8 mouse cellular contexts compared by ENCODE assay signal in genomic region chr11:54860256-54861038, GRCm38 (mm10). TPM values are rescaled to one million over a fixed set of nuclear protein-coding genes. Genes with fewer than 3 reads are reported as not detected.
DNase-seq lines count a peak whose midpoint lies in the region; ATAC-seq lines count a peak whose summit lies in the region.

Gene Lyrm7 (minus strand): TSS chr11:54860916.

- DNase-seq in WW6 (ENCODE audit: low read depth, low spot score): peak; percentile 99
- peak; percentile 92 to 96 for DNase-seq in cerebellum, postnatal 4 days (ENCODE audit: low spot score in 2 of 2)
- DNase-seq in gastrocnemius, adult 18-20 months (ENCODE audit: low spot score): peak; percentile 98
- peak; percentile 96 to 98 for DNase-seq in left cerebral cortex, adult 18-20 months (ENCODE audit: low spot score in 2 of 2)
- DNase-seq in right cerebral cortex, adult 18-20 months: peak; percentile 98
- DNase-seq in urinary bladder, postnatal 10 days (ENCODE audit: low spot score): peak; percentile 88

- peaks cover 7% of the 10 kb centered on the region for H3K4me1 ChIP-seq in hindbrain, embryonic 16.5 days (ENCODE audit: control insufficient read depth, insufficient read depth, low read depth, low read length)

- peak; percentile 98 for ATAC-seq in hindbrain, embryonic 16.5 days

- no peaks in the 10 kb centered on the region for H3K79me2 ChIP-seq in macrophage (ENCODE audit: inconsistent target)

- no peaks in the 10 kb centered on the region for H3K36me3 ChIP-seq in hindbrain, embryonic 16.5 days (ENCODE audit: control insufficient read depth, insufficient read depth, low read length)
- no peaks in the 10 kb centered on the region for H3K36me3 ChIP-seq in macrophage (ENCODE audit: inconsistent target)

- H3K9ac ChIP-seq in hindbrain, embryonic 16.5 days (ENCODE audit: low read depth, low read length): peak within 1 kb of the TSS; percentile 81

- H3K27ac ChIP-seq in hindbrain, embryonic 16.5 days (ENCODE audit: low read depth, low read length): peak within 1 kb of the TSS; percentile 86
- peak within 1 kb of the TSS; percentile 89 for H3K27ac ChIP-seq in macrophage

- H3K4me2 ChIP-seq in hindbrain, embryonic 16.5 days (ENCODE audit: low read length): peak within 1 kb of the TSS; percentile 68

- H3K27me3 ChIP-seq in hindbrain, embryonic 16.5 days (replicated peaks; ENCODE audit: control insufficient read depth, insufficient read depth, low read length): no peaks in the 10 kb centered on the region

- H3K9me3 ChIP-seq in hindbrain, embryonic 16.5 days (ENCODE audit: control insufficient read depth, low read length): no peaks in the 10 kb centered on the region

- peak within 1 kb of the TSS; percentile 67 for H3K4me3 ChIP-seq in hindbrain, embryonic 16.5 days (ENCODE audit: low read length)
- H3K4me3 ChIP-seq in macrophage (ENCODE audit: inconsistent target): peak within 1 kb of the TSS; percentile 68

- WGBS in hindbrain, embryonic 16.5 days: under 1% methylated on average over 42 of the region's 42 CpGs
- under 1% methylated on average over 42 of the region's 42 CpGs for WGBS in macrophage (ENCODE audit: missing documents)

RNA-seq across cellular contexts. Expression of gene Lyrm7, which starts in this region (rescaled TPM):
- total RNA-seq in gastrocnemius, adult 18-20 months (2021): 10 to 100 TPM; 18.6 to 19.1 TPM
- polyA plus RNA-seq in hindbrain, embryonic 16.5 days (2015; fragmentation: Nextera tagmentation; extraction: Ambion mirVana): 10.4 and 10.6 TPM in 2 replicates
- 10 to 100 TPM; 30.1 to 31.1 TPM for total RNA-seq in left cerebral cortex, adult 18-20 months (2021)
- 1 to 10 TPM in 17 of 26 experiments, under 1 TPM in 4, not detected in 5; 0.52 to 7.9 (median 2.6) TPM for total RNA-seq in macrophage (2018; cell fraction: chromatin; rRNA removed)
- 1 to 10 TPM in 8 of 26 experiments, under 1 TPM in 18; 0.29 to 2.3 (median 0.84) TPM for total RNA-seq in macrophage (2018; cell fraction: cytosol; rRNA removed)
- 1 to 10 TPM in 14 of 26 experiments, under 1 TPM in 7, not detected in 5; 0.36 to 8.8 (median 1.4) TPM for total RNA-seq in macrophage (2018; cell fraction: nucleus; rRNA removed)
- polyA plus RNA-seq in macrophage (2018): 0.29 to 3.3 TPM (median 1.0 TPM) in 3 replicates

Comparison
In these comparisons a context has a peak if more than half of its experiments do, and no peak if none do; other contexts are left out.
1. Peak in every context shown above with its lines: DNase-seq, ATAC-seq, H3K4me3 ChIP-seq and H3K27ac ChIP-seq.